Mouse (Mus musculus) liver, postnatal 0 days (tissue): ENCODE measurements around the gene Kcnc3. TPM values are rescaled to one million over a fixed set of nuclear protein-coding genes. Genes with fewer than 3 reads are reported as not detected.

ENCODE experiments used
- ATAC-seq: fragments of 200-750 bp; cut with Nextera tagmentation; 2 replicates; pipeline ENCODE4 v1.8.0; 2017; ENCODE audit warnings: mild to moderate bottlenecking, moderate library complexity
- DNase-seq: peaks from one replicate; pipeline ENCODE4 v3.0.0-alpha.2; 2016
- H3K27ac ChIP-seq: fragments of 300-500 bp; sonication (generic); 2 replicates; pipeline ENCODE4 v1.5.1; 2014; ENCODE audit warnings: antibody characterized with exemption, moderate library complexity, mild to moderate bottlenecking, low read depth
- H3K27me3 ChIP-seq: fragments of 300-500 bp; sonication (generic); 2 replicates; pipeline ENCODE4 v1.6.1; 2014; ENCODE audit warnings: low read length, control low read depth, mixed read lengths; ENCODE audit not compliant: insufficient read depth
- H3K36me3 ChIP-seq: fragments of 300-500 bp; sonication (generic); replicated peaks from 2 replicates; pipeline ENCODE4 v1.6.1; 2014; ENCODE audit warnings: mild to moderate bottlenecking, control low read depth, low read length, moderate library complexity, mixed read lengths; ENCODE audit not compliant: insufficient read depth
- H3K4me1 ChIP-seq: fragments of 300-500 bp; sonication (generic); 2 replicates; pipeline ENCODE4 v1.6.1; 2014; ENCODE audit warnings: antibody characterized with exemption, mild to moderate bottlenecking, control low read depth; ENCODE audit not compliant: insufficient read depth
- H3K4me2 ChIP-seq: fragments of 300-500 bp; sonication (generic); 2 replicates; pipeline ENCODE4 v1.6.1; 2014; ENCODE audit warnings: low read depth, mild to moderate bottlenecking, low read length, moderate library complexity, mixed read lengths
- H3K4me3 ChIP-seq: fragments of 300-500 bp; sonication (generic); 2 replicates; pipeline ENCODE4 v1.5.1; 2014; ENCODE audit warnings: low read depth, low read length
- H3K9ac ChIP-seq: fragments of 300-500 bp; sonication (generic); replicated peaks from 2 replicates; pipeline ENCODE4 v1.6.1; 2014; ENCODE audit warnings: mild to moderate bottlenecking, moderate library complexity
- H3K9me3 ChIP-seq: fragments of 300-500 bp; sonication (generic); 2 replicates; pipeline ENCODE4 v1.6.1; 2016; ENCODE audit warnings: mild to moderate bottlenecking, control low read depth, low read length, mixed read lengths
- CTCF ChIP-seq: sonication (generic); IDR thresholded peaks from 2 replicates; pipeline ENCODE4 v1.5.1; 2016; ENCODE audit warnings: antibody characterized with exemption, low read depth
- EP300 ChIP-seq: IDR thresholded peaks from 2 replicates; pipeline ENCODE4 v1.6.1; 2016; ENCODE audit warnings: antibody characterized with exemption, low read depth, mild to moderate bottlenecking
- WGBS: fragments of 180-500 bp; shearing (Covaris S2); extraction: QIAGEN DNeasy Blood & Tissue Kit; methylation state at CpG from one replicate; pipeline ENCODE4 v1.1.7; 2014; ENCODE audit not compliant: insufficient replicate concordance; 5-methylcytosine and 5-hydroxymethylcytosine counted together
- polyA plus RNA-seq: library from polyadenylated mRNA; unstranded; fragments of >200 nt; fragmentation: Nextera tagmentation; extraction: Ambion mirVana; gene quantifications from 2 replicates; pipeline ENCODE4 v1.2.1, GENCODE M21; 2015

The Kcnc3 gene
- polyA plus RNA-seq, 1 experiment from 2014 or later = 0.20 TPM

DNA sequence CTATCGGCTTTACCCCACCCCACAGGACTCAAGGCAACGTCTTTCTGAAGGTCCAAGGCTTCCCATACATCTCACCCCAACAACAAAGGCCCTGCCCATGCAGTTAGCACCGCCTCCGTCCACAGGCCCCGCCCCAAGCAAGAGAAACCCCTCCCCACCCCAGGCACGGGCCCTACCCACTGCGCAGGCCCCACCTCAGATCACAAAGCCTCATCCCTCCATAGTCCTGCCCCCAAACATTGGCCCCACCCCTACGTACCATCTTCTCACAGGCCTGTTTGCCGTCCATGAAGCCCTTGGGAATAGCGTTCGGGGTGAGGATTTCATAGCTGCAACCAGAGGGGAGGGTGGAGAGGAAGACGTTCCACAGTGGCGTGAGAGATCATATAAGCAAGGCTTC lies 42.2 kb downstream of the Kcnc3 start:
- ATAC-seq (no peak), DNase-seq (no peak)
- H3K4me3 ChIP-seq = no peak overlapping the region
- no peaks in the 10 kb centered on the region for H3K9me3 ChIP-seq
- TF ChIP-seq CTCF (no peak), EP300 (no peak)
- 42% methylated on average over 13 of the region's 13 CpGs for WGBS
- no peaks in the 10 kb centered on the region for H3K36me3 ChIP-seq
- H3K4me2 ChIP-seq = no peak overlapping the region
- H3K27ac ChIP-seq = no peak overlapping the region
- H3K27me3 ChIP-seq = no peaks in the 10 kb centered on the region; the same call in 1 of the 2 replicates
- no peaks in the 10 kb centered on the region for H3K4me1 ChIP-seq
- no peak overlapping the region for H3K9ac ChIP-seq

DNA sequence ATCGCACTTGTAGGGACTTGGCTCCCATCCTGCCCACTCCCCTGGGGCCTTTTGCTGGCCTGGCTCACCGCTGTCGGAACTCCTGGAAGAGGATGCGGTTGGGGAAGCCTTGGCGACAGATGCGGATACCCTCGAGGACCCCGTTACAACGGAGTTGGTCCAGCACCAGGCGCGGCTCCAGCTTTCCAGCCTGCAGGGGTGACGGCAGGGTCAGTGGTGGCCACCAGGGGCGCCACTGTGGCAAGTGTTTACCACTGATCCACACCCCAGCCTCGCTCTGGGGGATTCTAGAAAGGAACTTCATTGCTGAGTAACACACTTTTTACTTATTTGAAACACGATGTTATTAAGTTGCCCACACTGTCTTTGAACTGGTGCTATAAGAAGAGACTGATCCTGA lies 42.9 kb downstream of the Kcnc3 start:
- Histone ChIP-seq H3K4me2 (no peak overlapping the region), H3K4me1 (no peaks in the 10 kb centered on the region), H3K27me3 (peaks cover 4% of the 10 kb centered on the region; the same call in 1 of the 2 replicates), H3K9ac (no peak overlapping the region), H3K4me3 (no peak overlapping the region), H3K9me3 (no peaks in the 10 kb centered on the region), H3K27ac (no peak overlapping the region), H3K36me3 (no peaks in the 10 kb centered on the region)
- DNase-seq (no peak), ATAC-seq (no peak)
- TF ChIP-seq CTCF (peak; percentile 49), EP300 (no peak)
- 16% methylated on average over 15 of the region's 15 CpGs for WGBS

DNA sequence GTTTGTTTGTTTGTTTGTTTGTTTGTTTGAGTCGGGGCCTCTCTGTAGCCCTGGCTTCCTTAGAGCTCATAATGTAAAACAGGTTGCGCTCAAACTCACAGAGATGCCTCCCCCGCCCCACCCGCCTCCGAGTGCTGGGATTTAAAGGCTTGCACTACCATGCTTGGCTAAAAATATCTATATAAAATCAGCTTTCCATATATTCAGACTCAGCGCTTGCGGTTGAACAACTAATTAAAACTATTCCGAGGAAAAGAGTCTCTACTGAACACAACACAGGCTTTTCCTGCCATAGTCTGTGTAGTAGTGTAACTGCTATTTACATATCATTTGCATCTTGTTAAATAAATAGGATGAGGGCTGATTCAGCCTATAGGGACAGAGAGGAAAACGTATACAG lies 46.2 kb downstream of the Kcnc3 start:
- Histone ChIP-seq H3K9me3 (no peaks in the 10 kb centered on the region), H3K4me1 (no peaks in the 10 kb centered on the region), H3K27ac (no peak overlapping the region), H3K9ac (no peak overlapping the region), H3K36me3 (no peaks in the 10 kb centered on the region), H3K4me2 (no peak overlapping the region), H3K27me3 (peaks cover 35% of the 10 kb centered on the region; the same call in 1 of the 2 replicates), H3K4me3 (no peak overlapping the region)
- ATAC-seq = no peak
- TF ChIP-seq EP300 (no peak), CTCF (no peak)
- DNase-seq = no peak
- WGBS = 75% methylated on average over 9 of the region's 9 CpGs

DNA sequence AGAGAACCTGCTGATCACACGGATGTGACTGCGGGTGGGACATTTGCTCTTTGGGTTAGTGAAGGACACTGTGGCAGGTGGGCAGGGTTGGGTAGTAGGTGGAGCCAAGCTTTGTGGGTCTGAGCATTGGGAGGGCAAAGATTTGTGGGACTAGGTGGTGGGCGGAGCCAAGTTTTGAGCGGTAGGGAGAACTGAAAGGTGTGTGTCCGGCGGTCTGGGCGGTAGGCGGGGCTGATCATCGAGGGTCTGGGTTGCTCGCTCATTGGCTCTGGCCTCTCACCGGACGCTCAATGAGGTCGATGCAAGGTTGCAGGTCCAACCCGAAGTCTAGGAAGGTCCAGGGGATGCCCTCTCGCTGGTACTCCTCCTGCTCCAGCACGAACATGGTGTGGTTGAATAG lies 48.2 kb downstream of the Kcnc3 start:
- Histone ChIP-seq H3K4me1 (no peaks in the 10 kb centered on the region), H3K27ac (no peak overlapping the region), H3K27me3 (peaks cover 38% of the 10 kb centered on the region; the same call in 1 of the 2 replicates), H3K36me3 (no peaks in the 10 kb centered on the region), H3K4me3 (no peak overlapping the region), H3K9ac (no peak overlapping the region), H3K9me3 (no peaks in the 10 kb centered on the region), H3K4me2 (no peak overlapping the region)
- no peak for DNase-seq
- TF ChIP-seq CTCF (no peak), EP300 (no peak)
- ATAC-seq = no peak
- WGBS = 5% methylated on average over 16 of the region's 16 CpGs

DNA sequence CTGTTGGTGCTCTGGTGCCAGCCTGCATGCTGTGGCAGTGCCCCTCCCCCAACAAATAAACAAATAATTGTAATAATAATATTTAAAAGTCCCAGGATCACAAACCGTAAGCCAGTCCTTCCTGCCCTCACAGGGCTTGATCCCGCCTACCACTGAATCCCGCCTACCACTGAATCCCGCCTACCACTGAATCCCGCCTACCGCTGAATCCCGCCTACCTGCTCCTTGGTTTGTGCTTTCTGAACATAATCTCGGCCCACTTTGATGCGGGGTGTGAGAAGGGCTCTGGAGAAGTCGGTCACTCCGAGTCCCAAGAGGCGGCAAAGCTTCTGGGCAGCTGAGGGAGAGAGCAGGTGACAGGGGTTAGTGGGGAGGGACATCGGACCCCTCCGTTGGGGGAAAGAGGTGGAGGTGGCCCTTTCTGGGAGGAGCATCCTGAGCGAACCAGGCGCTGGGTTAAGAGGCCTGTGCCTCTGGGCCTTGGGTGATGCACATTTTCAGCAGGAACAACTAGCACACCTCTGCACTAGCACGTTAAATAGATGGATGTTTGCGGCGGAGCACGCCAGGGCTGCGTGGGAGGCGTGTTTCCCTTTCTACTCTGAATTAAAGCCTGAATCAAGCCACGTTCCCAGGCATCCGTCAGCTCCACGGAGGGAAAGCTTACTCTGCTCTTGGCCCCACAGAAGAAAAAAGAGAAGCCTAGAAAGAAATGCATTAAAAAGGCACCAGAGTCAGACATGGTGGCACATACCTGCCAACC lies 50.6 kb downstream of the Kcnc3 start:
- Histone ChIP-seq H3K4me2 (0 out of 2 replicates have a peak overlapping the region, but pooled peaks have one; percentile 19), H3K27ac (no peak overlapping the region), H3K27me3 (peaks cover 44% of the 10 kb centered on the region; the same call in 1 of the 2 replicates), H3K9ac (no peak overlapping the region), H3K9me3 (no peaks in the 10 kb centered on the region), H3K4me3 (no peak overlapping the region), H3K4me1 (no peaks in the 10 kb centered on the region), H3K36me3 (no peaks in the 10 kb centered on the region)
- WGBS = 22% methylated on average over 25 of the region's 25 CpGs
- ATAC-seq = no peak
- no peak for DNase-seq
- TF ChIP-seq CTCF (no peak), EP300 (no peak)

DNA sequence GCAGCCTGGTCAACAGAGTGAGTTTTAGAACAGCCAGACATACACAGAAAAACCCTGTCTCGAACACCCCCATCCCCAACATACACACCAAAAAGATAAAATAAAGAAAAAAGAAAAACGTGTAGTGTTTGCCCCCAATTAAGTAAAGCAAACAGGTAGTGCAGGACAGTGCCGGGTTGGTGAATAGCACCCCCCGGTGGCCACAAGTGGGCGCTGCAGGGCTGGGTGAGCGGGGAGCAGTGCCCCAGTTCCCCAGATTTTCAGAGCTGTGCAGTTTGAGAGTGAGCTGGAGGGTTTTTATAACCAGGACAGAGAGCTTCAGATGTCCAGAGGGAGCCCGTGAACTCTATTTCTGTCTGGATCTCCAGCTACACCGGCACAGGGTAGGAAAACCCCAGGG lies 51.4 kb downstream of the Kcnc3 start:
- ATAC-seq (no peak), DNase-seq (peak; percentile 62)
- TF ChIP-seq CTCF = peak; percentile 70
- TF ChIP-seq EP300 = no peak
- 25% methylated on average over 8 of the region's 8 CpGs for WGBS
- Histone ChIP-seq H3K4me1 (no peaks in the 10 kb centered on the region), H3K36me3 (no peaks in the 10 kb centered on the region), H3K27ac (no peak overlapping the region), H3K4me3 (no peak overlapping the region), H3K9ac (no peak overlapping the region), H3K9me3 (no peaks in the 10 kb centered on the region), H3K4me2 (no peak overlapping the region), H3K27me3 (peaks cover 44% of the 10 kb centered on the region; the same call in 1 of the 2 replicates)
